Mouse (Mus musculus) Patski (cell line): ENCODE measurements at regions not wholly inside any gene's neighbourhood (a gene's known extent, or its start where the extent isn't known, plus 50 kb on each side); places are given as distances from the start of the nearest gene placed in this dataset.
A peak's percentile ranks its signal among the peaks of the same experiment; 100 is the strongest.

Experiments
- ATAC-seq: fragments of 100-300 bp; one replicate; pipeline ENCODE4 v1.8.0; 2021
- CTCF ChIA-PET: fragments of 350-600 bp; sonication (Branson Sonifier 250); formaldehyde crosslinking; loops from one replicate; lab custom pipeline; 2022; ENCODE audit warnings: inconsistent platforms; lab: Charles Lee
- POLR2A ChIA-PET: fragments of 350-600 bp; sonication (Branson Sonifier 250); formaldehyde crosslinking; loops from one replicate; lab custom pipeline; 2022; ENCODE audit warnings: antibody characterized with exemption, inconsistent platforms; lab: Charles Lee
- DNase-seq: peaks from one replicate; pipeline ENCODE4 v3.0.0-alpha.2; 2011; ENCODE audit warnings: low read depth, low spot score
- H3K27me3 ChIP-seq: fragments of 371-371 bp; one replicate; pipeline ENCODE4 v1.5.1; 2021
- CTCF ChIP-seq: fragments of 100-300 bp; IDR thresholded peaks from one replicate; pipeline ENCODE4 v1.5.1; 2021
- in situ Hi-C: fragments of 300-500 bp; cut with MboI; formaldehyde crosslinking; loops from 3 replicates; pipeline ENCODE4 v1.11.1; 2018; ENCODE audit warnings: low pct_unique_long_range_greater_than_20kb, mixed read lengths

- CTCF ChIA-PET, result interaction anchor here (1.2 kb wide), 1 partner anchor 18 kb away, joined by 3 read pairs; no protein-coding TSS in a partner anchor
- POLR2A ChIA-PET, result no interaction called here
- in situ Hi-C loops, result no loop called here
Observed at GRCm38 (mm10) chr1:69470614-69471250, 216.3 kb downstream of the Ikzf2 start.

GRCm38 (mm10) chr1:69469158-69469901 lies 217.7 kb downstream of the Ikzf2 start:
- ChIA-PET POLR2A (no interaction called here), CTCF (interaction anchor here (0.8 to 1.0 kb wide), 2 partner anchors 20 to 22 kb away, joined by 3 read pairs; no protein-coding TSS in a partner anchor)
- ATAC-seq (no peak), DNase-seq (no peak)
- TF ChIP-seq CTCF, result no peak
- in situ Hi-C loops, result no loop called here
- H3K27me3 ChIP-seq, result no peaks in the 10 kb centered on the region

More at GRCm38 (mm10) chr1:69470614-69471250, 216.3 kb downstream of the Ikzf2 start:
- ATAC-seq, result no peak
- no peaks in the 10 kb centered on the region for H3K27me3 ChIP-seq
- no peak for DNase-seq
- TF ChIP-seq CTCF, result no peak

DNA sequence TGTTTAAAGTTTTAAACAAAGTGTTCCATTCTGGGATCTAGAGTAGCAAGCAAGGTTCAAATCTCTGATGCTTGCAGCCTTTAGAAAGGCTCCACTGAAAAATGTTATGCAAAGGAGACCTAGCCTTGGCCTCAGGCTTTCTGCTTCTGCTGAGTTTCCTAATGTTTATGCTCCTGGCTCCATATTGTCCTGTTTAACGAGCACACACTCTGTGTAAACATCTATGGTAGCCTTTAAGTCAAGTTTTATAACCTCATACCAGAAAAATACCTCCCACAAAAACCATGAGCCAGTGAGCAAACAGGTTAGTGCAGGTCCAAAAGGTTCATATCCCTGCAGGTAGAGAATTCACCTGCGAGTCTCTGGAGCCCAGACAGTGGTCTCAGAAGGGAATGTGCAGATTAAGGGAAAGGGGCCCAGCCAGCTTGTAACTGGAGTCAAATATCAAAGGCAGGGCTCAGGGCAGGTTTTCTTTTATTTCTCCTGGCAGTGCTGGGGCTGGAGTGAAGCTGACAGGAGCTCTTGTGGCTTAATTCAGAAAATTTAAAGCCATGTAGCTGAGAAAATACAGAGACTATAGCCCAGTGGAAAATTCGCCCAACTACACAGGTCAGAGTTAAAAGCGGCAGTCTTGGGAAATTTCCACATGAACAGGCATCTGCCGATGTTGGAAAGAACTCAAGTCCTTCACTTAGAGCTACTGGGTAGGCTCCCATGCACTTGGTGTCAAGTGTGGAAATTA lies 220.3 kb downstream of the Ikzf2 start:
- H3K27me3 ChIP-seq, result no peaks in the 10 kb centered on the region
- in situ Hi-C loops, result no loop called here
- DNase-seq (no peak), ATAC-seq (no peak)
- no peak for TF ChIP-seq CTCF
- POLR2A ChIA-PET, result no interaction called here
- CTCF ChIA-PET, result no interaction called here

GRCm38 (mm10) chr1:69461191-69461590 lies 225.9 kb downstream of the Ikzf2 start:
- in situ Hi-C loops, result no loop called here
- ChIA-PET POLR2A (no interaction called here), CTCF (no interaction called here)
- DNase-seq (peak; percentile 76), ATAC-seq (peak; percentile 98)
- no peaks in the 10 kb centered on the region for H3K27me3 ChIP-seq
- TF ChIP-seq CTCF, result no peak

DNA sequence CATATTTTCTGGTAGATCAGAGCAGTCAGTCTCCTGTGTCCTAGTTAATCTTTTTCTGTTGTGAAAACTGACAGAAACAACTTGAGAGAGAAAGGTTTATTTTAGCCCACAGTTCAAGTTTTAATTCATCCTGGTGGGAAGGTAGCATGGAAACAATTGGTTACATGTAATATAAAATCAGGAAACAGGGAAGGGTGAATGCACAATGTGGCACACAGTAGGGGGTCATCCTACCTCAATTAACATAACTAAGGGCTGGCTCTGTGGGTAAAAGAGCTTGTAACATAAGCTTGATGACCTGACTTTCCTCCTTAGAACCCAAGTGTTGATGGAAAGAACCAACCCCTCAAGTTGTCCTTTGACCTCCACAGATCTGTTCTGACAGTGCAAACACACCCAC lies 227.1 kb downstream of the Ikzf2 start:
- TF ChIP-seq CTCF, result no peak
- CTCF ChIA-PET, result no interaction called here
- POLR2A ChIA-PET, result no interaction called here
- in situ Hi-C loops, result no loop called here
- ATAC-seq (no peak), DNase-seq (no peak)
- H3K27me3 ChIP-seq, result no peaks in the 10 kb centered on the region

- ChIA-PET POLR2A (no interaction called here), CTCF (interaction anchor here (0.7 kb wide), 1 partner anchor 130 kb away, joined by 3 read pairs; no protein-coding TSS in a partner anchor)
- no peaks in the 10 kb centered on the region for H3K27me3 ChIP-seq
- in situ Hi-C loops, result no loop called here
- DNase-seq (no peak), ATAC-seq (no peak)
- no peak for TF ChIP-seq CTCF
Observed at GRCm38 (mm10) chr1:69457471-69457870, 229.6 kb downstream of the Ikzf2 start.

- CTCF ChIA-PET, result no interaction called here
- no peak for DNase-seq
- no peaks in the 10 kb centered on the region for H3K27me3 ChIP-seq
- POLR2A ChIA-PET, result interaction anchor here (0.6 kb wide), 1 partner anchor 691 kb away, joined by 3 read pairs; no protein-coding TSS in a partner anchor
- no peak for ATAC-seq
- no peak for TF ChIP-seq CTCF
- in situ Hi-C loops, result no loop called here
Observed at GRCm38 (mm10) chr1:69453991-69454390, 233.1 kb downstream of the Ikzf2 start.

DNA sequence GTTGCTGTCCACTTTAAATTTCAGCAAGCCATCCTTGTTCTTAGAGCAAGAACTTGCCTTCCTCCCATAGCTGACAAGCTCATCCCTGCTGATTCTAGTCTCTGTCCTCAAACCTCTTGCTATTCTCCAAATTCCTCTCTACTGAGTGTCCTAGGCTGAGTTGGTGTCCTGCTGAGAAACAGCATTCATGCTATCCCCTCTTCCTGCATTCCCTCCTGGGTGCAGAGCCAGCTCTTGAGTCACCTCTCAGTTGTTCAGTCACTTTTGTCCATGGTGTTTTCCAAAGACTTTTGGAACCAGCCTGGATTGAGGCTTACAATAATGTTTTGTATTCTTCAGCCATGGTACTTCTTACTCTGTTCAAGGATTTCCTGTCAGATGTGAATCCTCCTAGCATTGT lies 234.1 kb downstream of the Ikzf2 start:
- POLR2A ChIA-PET, result no interaction called here
- ATAC-seq (peak; percentile 67), DNase-seq (no peak)
- CTCF ChIA-PET, result no interaction called here
- TF ChIP-seq CTCF, result no peak
- in situ Hi-C loops, result no loop called here
- H3K27me3 ChIP-seq, result no peaks in the 10 kb centered on the region

GRCm38 (mm10) chr1:69450455-69450854 lies 236.6 kb downstream of the Ikzf2 start:
- CTCF ChIA-PET, result no interaction called here
- ATAC-seq (no peak), DNase-seq (no peak)
- in situ Hi-C loops, result no loop called here
- POLR2A ChIA-PET, result no interaction called here
- no peak for TF ChIP-seq CTCF
- H3K27me3 ChIP-seq, result no peaks in the 10 kb centered on the region

GRCm38 (mm10) chr1:69447276-69447675 lies 239.8 kb downstream of the Ikzf2 start:
- in situ Hi-C loops, result no loop called here
- H3K27me3 ChIP-seq, result no peaks in the 10 kb centered on the region
- no peak for ATAC-seq
- POLR2A ChIA-PET, result interaction anchor here (1.1 kb wide), 1 partner anchor 9 kb away, joined by 4 read pairs; no protein-coding TSS in a partner anchor
- no peak for TF ChIP-seq CTCF
- no peak for DNase-seq
- CTCF ChIA-PET, result no interaction called here

DNA sequence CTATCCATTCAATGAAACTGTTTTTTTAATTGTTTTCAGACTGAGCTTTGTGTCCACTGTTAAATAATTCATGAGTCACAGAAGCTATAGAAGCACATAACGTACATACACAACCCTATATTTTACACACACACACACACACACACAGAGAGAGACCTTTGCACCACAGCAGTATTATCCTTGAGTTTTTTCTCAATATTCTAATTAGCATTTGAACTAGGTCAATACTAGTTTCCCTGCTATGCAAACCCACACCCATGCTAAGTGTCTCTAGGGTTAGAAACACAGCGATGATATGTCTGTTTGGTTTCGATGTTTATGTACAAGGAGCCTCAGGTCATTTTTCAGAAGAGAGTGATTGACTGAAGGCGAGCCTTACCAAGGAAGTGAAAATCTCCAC lies 242.3 kb downstream of the Ikzf2 start:
- ATAC-seq (no peak), DNase-seq (no peak)
- no peak for TF ChIP-seq CTCF
- CTCF ChIA-PET, result no interaction called here
- POLR2A ChIA-PET, result no interaction called here
- no peaks in the 10 kb centered on the region for H3K27me3 ChIP-seq
- in situ Hi-C loops, result no loop called here
